Mouse (Mus musculus): ENCODE measurements around the gene Tmem135.

DNA sequence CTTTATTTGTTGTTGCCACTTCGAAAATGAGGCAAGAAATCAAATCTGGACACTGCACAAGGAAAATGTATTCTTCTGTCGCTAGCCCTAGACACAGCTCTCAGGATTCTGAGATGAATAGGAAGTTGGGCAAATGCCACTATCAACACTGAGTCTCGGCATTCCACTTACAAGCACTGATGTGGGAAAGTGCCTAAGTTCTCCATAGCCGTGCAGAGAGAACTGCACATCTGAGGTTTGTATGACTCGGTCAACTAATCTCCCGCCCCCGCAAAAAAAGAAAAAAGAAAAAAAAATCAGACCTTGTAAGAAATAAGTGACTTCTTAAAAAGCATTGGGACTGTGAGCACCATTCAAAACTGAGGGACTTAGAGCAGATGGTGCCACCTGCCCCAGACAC is 248.3 kb downstream of the Tmem135 start:
- TF ChIP-seq CTCF (conservative IDR thresholded peaks at IDR 0.05; ENCODE audit: insufficient read depth, insufficient read length, low read depth, low read length) (no peak), POLR2A (IDR thresholded peaks at IDR 0.05; ENCODE audit: low read depth, low read length) (no peak)
